Mouse (Mus musculus): ENCODE measurements around the gene Grid2.

Gene Grid2

GRCm38 (mm10) chr6:63609570-63609969 is 353.9 kb downstream of the Grid2 start:
- DNase-seq (ENCODE audit: low spot score in 2 of 2): no peak

GRCm38 (mm10) chr6:63635970-63636369 is 380.3 kb downstream of the Grid2 start:
- no peak for DNase-seq (ENCODE audit: low spot score in 2 of 2)

- DNase-seq (ENCODE audit: low spot score in 2 of 2): no peak
Measured at GRCm38 (mm10) chr6:63659423-63659822, 403.7 kb downstream of the Grid2 start.

GRCm38 (mm10) chr6:63685689-63686088 is 430.0 kb downstream of the Grid2 start:
- DNase-seq (ENCODE audit: low spot score in 2 of 2): no peak

GRCm38 (mm10) chr6:63701684-63702083 is 446.0 kb downstream of the Grid2 start:
- no peak for DNase-seq (ENCODE audit: low spot score in 2 of 2)

GRCm38 (mm10) chr6:63733740-63734139 is 478.1 kb downstream of the Grid2 start:
- no peak for DNase-seq (ENCODE audit: low spot score in 2 of 2)

GRCm38 (mm10) chr6:63762535-63762934 is 506.9 kb downstream of the Grid2 start:
- no peak for DNase-seq (ENCODE audit: low spot score in 2 of 2)

GRCm38 (mm10) chr6:63794679-63795078 is 539.0 kb downstream of the Grid2 start:
- DNase-seq (ENCODE audit: low spot score in 2 of 2): no peak

- DNase-seq (ENCODE audit: low spot score in 2 of 2): no peak
Measured at GRCm38 (mm10) chr6:63820236-63820635, 564.6 kb downstream of the Grid2 start.

GRCm38 (mm10) chr6:63862628-63863027 is 607.0 kb downstream of the Grid2 start:
- DNase-seq (ENCODE audit: low spot score in 2 of 2): peak; percentile 18 to 27

GRCm38 (mm10) chr6:63877088-63877764 is 621.5 kb downstream of the Grid2 start:
- no peak for DNase-seq (ENCODE audit: low spot score in 2 of 2)

GRCm38 (mm10) chr6:63877765-63878345 is 622.2 kb downstream of the Grid2 start:
- no peak for DNase-seq (ENCODE audit: low spot score in 2 of 2)

- DNase-seq (ENCODE audit: low spot score in 2 of 2): no peak
Measured at GRCm38 (mm10) chr6:63894714-63895113, 639.0 kb downstream of the Grid2 start.

GRCm38 (mm10) chr6:63898171-63898570 is 642.5 kb downstream of the Grid2 start:
- no peak for DNase-seq (ENCODE audit: low spot score in 2 of 2)

GRCm38 (mm10) chr6:63917035-63917570 is 661.4 kb downstream of the Grid2 start:
- DNase-seq (ENCODE audit: low spot score in 2 of 2): no peak

GRCm38 (mm10) chr6:63921951-63922350 is 666.3 kb downstream of the Grid2 start:
- DNase-seq (ENCODE audit: low spot score in 2 of 2): no peak

GRCm38 (mm10) chr6:63931201-63931600 is 675.5 kb downstream of the Grid2 start:
- DNase-seq (ENCODE audit: low spot score in 2 of 2): no peak

GRCm38 (mm10) chr6:63946721-63947120 is 691.0 kb downstream of the Grid2 start:
- DNase-seq (ENCODE audit: low spot score in 2 of 2): no peak

GRCm38 (mm10) chr6:63963789-63964188 is 708.1 kb downstream of the Grid2 start:
- DNase-seq (ENCODE audit: low spot score in 2 of 2): no peak

GRCm38 (mm10) chr6:63964269-63964668 is 708.6 kb downstream of the Grid2 start:
- DNase-seq (ENCODE audit: low spot score in 2 of 2): no peak

GRCm38 (mm10) chr6:63964735-63965134 is 709.1 kb downstream of the Grid2 start:
- no peak for DNase-seq (ENCODE audit: low spot score in 2 of 2)

GRCm38 (mm10) chr6:64046084-64046483 is 790.4 kb downstream of the Grid2 start:
- no peak for DNase-seq (ENCODE audit: low spot score in 2 of 2)

GRCm38 (mm10) chr6:64046732-64047131 is 791.1 kb downstream of the Grid2 start:
- no peak for DNase-seq (ENCODE audit: low spot score in 2 of 2)

Data from frontal cortex, postnatal 10 days (tissue).